Mouse (Mus musculus): ENCODE results near the gene Ttc21a. TPM values are rescaled to one million over a fixed set of nuclear protein-coding genes. Genes with fewer than 3 reads are reported as not detected.
A peak's percentile ranks its signal among the peaks of the same experiment; 100 is the strongest.

Gene Ttc21a
- polyA plus RNA-seq, 1 experiment from 2014 or later = 0.20 TPM

DNA sequence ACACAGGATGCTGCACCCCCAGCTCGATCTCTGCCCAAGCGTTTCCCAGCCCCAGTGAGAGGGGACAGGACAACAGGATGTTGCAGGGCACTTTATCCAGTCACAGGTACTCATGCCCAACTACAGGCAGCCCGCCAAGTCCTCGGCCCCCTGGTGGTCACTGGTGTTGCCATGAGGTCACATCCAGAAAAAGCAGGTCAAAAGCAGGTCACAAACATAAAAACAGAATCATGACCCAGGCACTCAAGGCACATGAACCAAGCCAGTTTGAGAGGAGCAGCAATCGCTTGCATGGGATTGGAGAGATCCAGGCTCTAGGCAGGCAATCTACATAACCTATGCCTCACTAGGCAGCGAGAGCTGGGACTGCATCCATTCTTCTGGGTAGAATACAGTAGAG lies 32.8 kb downstream of the Ttc21a start:
- DNase-seq (ENCODE audit: low spot score, missing footprints) = peak; percentile 87
- H3K9me3 ChIP-seq (ENCODE audit: control insufficient read depth, low read length) = no peaks in the 10 kb centered on the region
- WGBS = 37% methylated on average over 6 of the region's 6 CpGs
- no peak overlapping the region for H3K4me2 ChIP-seq
- no peaks in the 10 kb centered on the region for H3K27me3 ChIP-seq (ENCODE audit: control insufficient read depth, insufficient read depth, low read length)
- H3K4me1 ChIP-seq (ENCODE audit: control insufficient read depth, insufficient read depth, low read length) = no peaks in the 10 kb centered on the region
- H3K4me3 ChIP-seq (ENCODE audit: low read depth, low read length) = no peak overlapping the region
- H3K27ac ChIP-seq (ENCODE audit: low read depth, low read length) = no peak overlapping the region
- H3K36me3 ChIP-seq (ENCODE audit: control insufficient read depth, insufficient read depth, low read length) = peaks cover 3% of the 10 kb centered on the region; the same call in 1 of the 2 replicates
- no peak overlapping the region for H3K9ac ChIP-seq (ENCODE audit: low read length)
- ATAC-seq (ENCODE audit: low FRiP score) = no peak

DNA sequence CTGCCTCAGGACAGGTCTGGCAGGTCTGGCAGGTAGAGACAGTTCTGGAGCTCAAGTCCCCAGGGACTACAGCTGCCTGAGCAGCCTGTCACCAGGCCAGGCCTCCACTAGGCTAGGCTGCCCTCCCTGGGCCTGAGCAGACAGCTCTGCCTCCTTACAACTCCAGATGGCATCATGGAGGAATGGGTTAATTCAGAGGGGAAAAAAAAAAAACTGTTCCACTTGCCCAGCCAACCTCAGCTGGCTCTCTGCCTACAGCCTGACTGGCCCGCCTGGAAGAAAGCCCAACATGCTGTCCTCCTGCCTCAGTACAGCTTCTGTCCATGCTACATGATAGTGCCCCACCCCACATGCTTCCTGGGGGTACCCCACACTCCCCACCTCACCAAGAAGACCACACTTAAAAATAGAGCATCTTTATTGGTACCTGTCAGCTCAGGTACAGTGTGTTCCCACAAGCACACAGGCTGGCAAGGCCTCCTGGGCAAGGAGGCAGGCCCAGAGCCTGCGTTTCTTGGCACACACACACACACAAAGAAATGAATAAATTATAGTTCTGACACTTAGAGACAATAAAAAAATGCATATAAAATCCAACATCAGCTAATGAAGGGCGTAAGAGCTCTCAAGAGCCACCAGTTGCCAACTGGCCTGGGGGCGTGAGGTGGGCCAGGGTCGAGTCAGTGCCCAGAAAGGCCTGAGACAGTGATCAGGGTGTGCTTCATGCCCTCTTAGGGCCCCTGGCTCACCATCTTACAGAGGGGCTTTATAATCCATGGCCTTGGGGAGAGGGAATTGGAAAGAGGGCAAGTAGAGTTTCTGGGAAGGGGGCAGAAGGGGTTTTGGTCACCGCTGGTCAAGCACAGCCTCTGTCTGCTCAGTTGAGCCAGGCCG lies 33.6 kb downstream of the Ttc21a start:
- WGBS = 93% methylated on average over 7 of the region's 7 CpGs
- H3K27me3 ChIP-seq (ENCODE audit: control insufficient read depth, insufficient read depth, low read length) = no peaks in the 10 kb centered on the region
- H3K27ac ChIP-seq (ENCODE audit: low read depth, low read length) = no peak overlapping the region
- H3K4me2 ChIP-seq = no peak overlapping the region
- no peaks in the 10 kb centered on the region for H3K9me3 ChIP-seq (ENCODE audit: control insufficient read depth, low read length)
- no peak overlapping the region for H3K9ac ChIP-seq (ENCODE audit: low read length)
- H3K36me3 ChIP-seq (ENCODE audit: control insufficient read depth, insufficient read depth, low read length) = peaks cover 3% of the 10 kb centered on the region; the same call in 1 of the 2 replicates
- H3K4me1 ChIP-seq (ENCODE audit: control insufficient read depth, insufficient read depth, low read length) = no peaks in the 10 kb centered on the region
- H3K4me3 ChIP-seq (ENCODE audit: low read depth, low read length) = no peak overlapping the region
- no peak for ATAC-seq (ENCODE audit: low FRiP score)
- DNase-seq (ENCODE audit: low spot score, missing footprints) = peak; percentile 62

DNA sequence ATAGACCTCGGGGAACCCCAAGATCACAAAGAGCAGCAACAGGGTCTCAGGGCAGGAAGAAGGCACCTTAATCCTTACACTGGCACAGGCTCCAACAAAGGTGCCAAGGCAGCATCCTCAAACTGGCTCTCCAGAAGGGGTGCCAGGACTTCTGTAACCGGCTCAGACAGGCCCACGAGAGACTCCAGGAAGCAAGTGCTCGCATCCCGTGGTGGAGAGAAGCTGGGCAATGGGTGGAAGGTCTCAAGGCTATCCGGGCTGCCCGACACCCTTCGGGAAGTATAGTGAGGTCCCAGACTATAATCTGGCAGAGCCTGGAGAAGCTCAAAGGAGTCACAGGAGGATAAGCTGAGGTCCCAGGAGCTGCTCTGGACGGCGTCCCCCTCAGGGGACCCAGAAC lies 34.8 kb downstream of the Ttc21a start:
- no peak overlapping the region for H3K9ac ChIP-seq (ENCODE audit: low read length)
- no peak overlapping the region for H3K27ac ChIP-seq (ENCODE audit: low read depth, low read length)
- no peaks in the 10 kb centered on the region for H3K4me1 ChIP-seq (ENCODE audit: control insufficient read depth, insufficient read depth, low read length)
- no peaks in the 10 kb centered on the region for H3K9me3 ChIP-seq (ENCODE audit: control insufficient read depth, low read length)
- 94% methylated on average over 10 of the region's 10 CpGs for WGBS
- H3K4me3 ChIP-seq (ENCODE audit: low read depth, low read length) = no peak overlapping the region
- no peak for ATAC-seq (ENCODE audit: low FRiP score)
- no peaks in the 10 kb centered on the region for H3K27me3 ChIP-seq (ENCODE audit: control insufficient read depth, insufficient read depth, low read length)
- peaks cover 3% of the 10 kb centered on the region; the same call in 1 of the 2 replicates for H3K36me3 ChIP-seq (ENCODE audit: control insufficient read depth, insufficient read depth, low read length)
- no peak overlapping the region for H3K4me2 ChIP-seq
- DNase-seq (ENCODE audit: low spot score, missing footprints) = peak; percentile 2

DNA sequence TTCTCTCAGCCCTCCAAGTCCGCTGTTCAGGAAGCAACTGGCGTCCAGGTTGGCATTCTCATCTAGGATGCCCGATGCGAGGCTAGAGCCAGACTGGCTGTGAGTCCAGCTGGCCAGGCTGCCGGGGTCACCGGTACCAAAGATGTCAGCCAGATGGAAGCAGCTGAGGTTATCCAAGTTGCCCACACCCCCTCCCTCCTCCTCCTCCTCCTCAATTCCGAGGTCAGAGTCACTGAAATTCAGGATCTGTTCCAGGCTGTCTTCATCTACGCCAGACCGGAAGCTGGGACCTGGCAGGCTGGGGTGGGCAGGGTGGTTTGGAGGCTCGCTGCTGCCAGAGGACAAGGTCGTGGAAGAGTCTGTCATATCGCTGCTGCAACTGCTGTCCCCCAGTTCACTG lies 35.2 kb downstream of the Ttc21a start:
- no peak for ATAC-seq (ENCODE audit: low FRiP score)
- 89% methylated on average over 12 of the region's 12 CpGs for WGBS
- H3K36me3 ChIP-seq (ENCODE audit: control insufficient read depth, insufficient read depth, low read length) = peaks cover 3% of the 10 kb centered on the region; the same call in 1 of the 2 replicates

GRCm38 (mm10) chr9:119973281-119973680 lies 35.9 kb downstream of the Ttc21a start:
- ATAC-seq (ENCODE audit: low FRiP score) (no peak), DNase-seq (ENCODE audit: low spot score, missing footprints) (no peak)
- peaks cover 3% of the 10 kb centered on the region; the same call in 1 of the 2 replicates for H3K36me3 ChIP-seq (ENCODE audit: control insufficient read depth, insufficient read depth, low read length)
- no peaks in the 10 kb centered on the region for H3K9me3 ChIP-seq (ENCODE audit: control insufficient read depth, low read length)
- H3K27ac ChIP-seq (ENCODE audit: low read depth, low read length) = no peak overlapping the region
- WGBS = 94% methylated on average over 23 of the region's 23 CpGs
- H3K4me3 ChIP-seq (ENCODE audit: low read depth, low read length) = no peak overlapping the region
- no peak overlapping the region for H3K9ac ChIP-seq (ENCODE audit: low read length)
- H3K4me2 ChIP-seq = no peak overlapping the region
- H3K4me1 ChIP-seq (ENCODE audit: control insufficient read depth, insufficient read depth, low read length) = no peaks in the 10 kb centered on the region
- H3K27me3 ChIP-seq (ENCODE audit: control insufficient read depth, insufficient read depth, low read length) = no peaks in the 10 kb centered on the region

More for the DNA sequence above, 35.2 kb downstream of the Ttc21a start:
- Histone ChIP-seq H3K4me1 (ENCODE audit: control insufficient read depth, insufficient read depth, low read length) (no peaks in the 10 kb centered on the region), H3K27me3 (ENCODE audit: control insufficient read depth, insufficient read depth, low read length) (no peaks in the 10 kb centered on the region), H3K9me3 (ENCODE audit: control insufficient read depth, low read length) (no peaks in the 10 kb centered on the region), H3K9ac (ENCODE audit: low read length) (no peak overlapping the region), H3K4me3 (ENCODE audit: low read depth, low read length) (no peak overlapping the region), H3K27ac (ENCODE audit: low read depth, low read length) (no peak overlapping the region), H3K4me2 (no peak overlapping the region)
- no peak for DNase-seq (ENCODE audit: low spot score, missing footprints)

DNA sequence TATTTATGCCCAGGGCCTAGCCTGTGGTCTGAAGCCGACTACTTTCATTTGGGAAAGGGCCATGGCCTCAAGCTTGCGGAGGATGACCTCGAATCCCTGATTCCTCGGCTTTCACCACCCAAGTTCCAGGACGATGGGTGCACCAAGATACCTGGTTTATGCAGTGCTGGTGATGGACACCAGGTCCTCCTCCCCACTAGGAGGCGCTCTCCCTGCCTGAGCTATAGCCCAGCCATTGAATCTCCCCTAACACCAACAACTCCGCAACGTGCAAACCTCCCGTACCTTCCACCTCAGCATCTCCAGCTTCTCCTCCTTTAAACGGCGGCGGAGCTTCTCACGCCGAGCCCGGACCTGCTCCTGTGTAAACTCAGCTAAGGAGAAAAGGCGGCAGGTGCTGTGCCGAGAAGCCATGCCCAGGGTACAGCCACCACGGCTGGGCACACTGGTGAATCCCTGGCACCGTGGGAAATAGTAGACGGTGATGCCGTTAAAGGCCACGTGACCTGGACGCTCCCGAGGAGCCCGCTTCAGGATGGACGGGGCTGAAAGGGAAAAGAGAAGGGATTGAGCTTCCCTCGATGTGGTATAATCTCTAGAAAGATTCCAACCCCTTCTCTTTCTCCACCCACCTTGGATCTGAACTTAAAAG lies 36.6 kb downstream of the Ttc21a start:
- WGBS = 92% methylated on average over 27 of the region's 27 CpGs

GRCm38 (mm10) chr9:119974609-119975008 lies 37.2 kb downstream of the Ttc21a start:
- Histone ChIP-seq H3K27me3 (ENCODE audit: control insufficient read depth, insufficient read depth, low read length) (no peaks in the 10 kb centered on the region), H3K9ac (ENCODE audit: low read length) (no peak overlapping the region), H3K4me2 (no peak overlapping the region), H3K36me3 (ENCODE audit: control insufficient read depth, insufficient read depth, low read length) (peaks cover 3% of the 10 kb centered on the region; the same call in 1 of the 2 replicates), H3K27ac (ENCODE audit: low read depth, low read length) (no peak overlapping the region), H3K4me3 (ENCODE audit: low read depth, low read length) (no peak overlapping the region), H3K4me1 (ENCODE audit: control insufficient read depth, insufficient read depth, low read length) (no peaks in the 10 kb centered on the region), H3K9me3 (ENCODE audit: control insufficient read depth, low read length) (no peaks in the 10 kb centered on the region)
- no peak for DNase-seq (ENCODE audit: low spot score, missing footprints)
- 77% methylated on average over 5 of the region's 5 CpGs for WGBS
- ATAC-seq (ENCODE audit: low FRiP score) = no peak

More for the DNA sequence above, 36.6 kb downstream of the Ttc21a start:
- Histone ChIP-seq H3K27me3 (ENCODE audit: control insufficient read depth, insufficient read depth, low read length) (no peaks in the 10 kb centered on the region), H3K4me1 (ENCODE audit: control insufficient read depth, insufficient read depth, low read length) (no peaks in the 10 kb centered on the region), H3K36me3 (ENCODE audit: control insufficient read depth, insufficient read depth, low read length) (peaks cover 3% of the 10 kb centered on the region; the same call in 1 of the 2 replicates), H3K4me3 (ENCODE audit: low read depth, low read length) (no peak overlapping the region), H3K9me3 (ENCODE audit: control insufficient read depth, low read length) (no peaks in the 10 kb centered on the region), H3K4me2 (no peak overlapping the region), H3K9ac (ENCODE audit: low read length) (no peak overlapping the region), H3K27ac (ENCODE audit: low read depth, low read length) (no peak overlapping the region)
- DNase-seq (ENCODE audit: low spot score, missing footprints) (peak; percentile 88), ATAC-seq (ENCODE audit: low FRiP score) (no peak)

DNA sequence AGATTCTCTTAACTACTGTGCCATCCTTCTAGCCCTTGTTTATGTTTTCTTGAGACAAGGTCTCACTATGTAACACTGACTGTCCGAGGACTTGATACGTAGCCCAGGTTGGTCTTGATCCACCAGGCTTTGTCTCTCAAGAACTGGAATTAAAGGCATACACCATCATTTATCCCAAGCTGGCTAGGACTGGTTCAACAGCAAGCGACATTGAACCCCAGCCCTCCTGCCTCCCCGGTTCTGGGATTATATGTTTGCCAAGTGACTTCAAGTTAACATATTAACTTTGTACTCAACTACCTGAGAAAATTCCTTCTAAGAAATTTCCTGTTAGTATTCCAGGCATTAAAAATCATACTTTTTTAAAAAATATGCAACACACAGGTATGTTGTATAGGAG lies 37.9 kb downstream of the Ttc21a start:
- 95% methylated on average over 4 of the region's 4 CpGs for WGBS
- Histone ChIP-seq H3K9me3 (ENCODE audit: control insufficient read depth, low read length) (no peaks in the 10 kb centered on the region), H3K4me2 (no peak overlapping the region), H3K36me3 (ENCODE audit: control insufficient read depth, insufficient read depth, low read length) (peaks cover 3% of the 10 kb centered on the region; the same call in 1 of the 2 replicates), H3K4me1 (ENCODE audit: control insufficient read depth, insufficient read depth, low read length) (no peaks in the 10 kb centered on the region), H3K27me3 (ENCODE audit: control insufficient read depth, insufficient read depth, low read length) (no peaks in the 10 kb centered on the region), H3K9ac (ENCODE audit: low read length) (no peak overlapping the region), H3K4me3 (ENCODE audit: low read depth, low read length) (no peak overlapping the region), H3K27ac (ENCODE audit: low read depth, low read length) (no peak overlapping the region)
- DNase-seq (ENCODE audit: low spot score, missing footprints) (no peak), ATAC-seq (ENCODE audit: low FRiP score) (no peak)
